Mouse (Mus musculus) v-Abl transformed pro-B cells (cell line): Measurements from ENCODE around the gene Papss1.

Experiments
- in situ Hi-C, 2 experiments: fragments of 400-800 bp; cut with MboI; formaldehyde crosslinking; loops; one replicate each; pipeline ENCODE4 v1.15.1; 2025; ENCODE audit not compliant: unreplicated experiment in 2 of 2

Gene Papss1

GRCm38 (mm10) chr3:131628265-131628664, 63.7 kb downstream of the Papss1 start:
- in situ Hi-C loops = no loop called here

GRCm38 (mm10) chr3:131628931-131629330, 64.4 kb downstream of the Papss1 start:
- in situ Hi-C loops = no loop called here

- in situ Hi-C loops = no loop called here
These were observed 66.1 kb downstream of the Papss1 start for GRCm38 (mm10) chr3:131630407-131631317.

GRCm38 (mm10) chr3:131631318-131631870, 66.8 kb downstream of the Papss1 start:
- in situ Hi-C loops = no loop called here

GRCm38 (mm10) chr3:131634091-131634490, 69.5 kb downstream of the Papss1 start:
- in situ Hi-C loops = no loop called here

- in situ Hi-C loops = no loop called here
These were observed 71.6 kb downstream of the Papss1 start for GRCm38 (mm10) chr3:131636126-131636525.

GRCm38 (mm10) chr3:131637008-131637407, 72.4 kb downstream of the Papss1 start:
- in situ Hi-C loops = no loop called here

- in situ Hi-C loops = no loop called here
These were observed 73.1 kb downstream of the Papss1 start for GRCm38 (mm10) chr3:131637664-131638063.

- in situ Hi-C loops = no loop called here
These were observed 73.6 kb downstream of the Papss1 start for GRCm38 (mm10) chr3:131638216-131638615.

- in situ Hi-C loops = no loop called here
These were observed 78.2 kb downstream of the Papss1 start for GRCm38 (mm10) chr3:131642681-131643292.

- in situ Hi-C loops = no loop called here
These were observed 80.6 kb downstream of the Papss1 start for GRCm38 (mm10) chr3:131645203-131645602.

- in situ Hi-C loops = no loop called here
These were observed 89.8 kb downstream of the Papss1 start for GRCm38 (mm10) chr3:131654366-131654765.

- in situ Hi-C loops = no loop called here
These were observed 91.5 kb downstream of the Papss1 start for GRCm38 (mm10) chr3:131656032-131656431.

- in situ Hi-C loops = no loop called here
These were observed 95.6 kb downstream of the Papss1 start for GRCm38 (mm10) chr3:131660126-131660525.

GRCm38 (mm10) chr3:131660629-131661028, 96.1 kb downstream of the Papss1 start:
- in situ Hi-C loops = no loop called here

- in situ Hi-C loops = no loop called here
These were observed 98.1 kb downstream of the Papss1 start for GRCm38 (mm10) chr3:131662589-131663148.

- in situ Hi-C loops = no loop called here
These were observed 105.3 kb downstream of the Papss1 start for GRCm38 (mm10) chr3:131669910-131670309.

GRCm38 (mm10) chr3:131686106-131686505, 121.5 kb downstream of the Papss1 start:
- in situ Hi-C loops = no loop called here

GRCm38 (mm10) chr3:131689949-131690348, 125.4 kb downstream of the Papss1 start:
- in situ Hi-C loops = no loop called here

GRCm38 (mm10) chr3:131690543-131690942, 126.0 kb downstream of the Papss1 start:
- in situ Hi-C loops = no loop called here

- in situ Hi-C loops = no loop called here
These were observed 126.6 kb downstream of the Papss1 start for GRCm38 (mm10) chr3:131691202-131691601.
